Mouse (Mus musculus) heart, adult 18-20 months (tissue): ENCODE results near the gene Sipa1l2. TPM values are rescaled to one million over a fixed set of nuclear protein-coding genes. Genes with fewer than 3 reads are reported as not detected.
"Not testable (repeated sequence)": the region's sequence is repeated elsewhere in the genome, so short reads cannot be mapped to it uniquely, and the experiment has no call there.

Source experiments
- DNase-seq, 2 experiments: peaks; one replicate each; pipeline ENCODE4 v3.0.0; 2021 to 2022; ENCODE audit warnings: mixed read lengths in 1 of 2
- total RNA-seq, 2 experiments: library from RNA; stranded (reverse); gene quantifications; 2 replicates each; pipeline ENCODE4 v1.2.3; 2021

Sipa1l2 gene
- total RNA-seq, 2 experiments from 2014 or later, result 37.9 to 42.2 TPM

- no peak for DNase-seq
Observed at GRCm38 (mm10) chr8:125401350-125401749, 168.3 kb downstream of the Sipa1l2 start.

- DNase-seq, result no peak
Observed at GRCm38 (mm10) chr8:125397981-125398380, 171.6 kb downstream of the Sipa1l2 start.

GRCm38 (mm10) chr8:125395682-125396081 lies 173.9 kb downstream of the Sipa1l2 start:
- not testable (repeated sequence) for DNase-seq

GRCm38 (mm10) chr8:125395032-125395431 lies 174.6 kb downstream of the Sipa1l2 start:
- DNase-seq, result no peak

DNA sequence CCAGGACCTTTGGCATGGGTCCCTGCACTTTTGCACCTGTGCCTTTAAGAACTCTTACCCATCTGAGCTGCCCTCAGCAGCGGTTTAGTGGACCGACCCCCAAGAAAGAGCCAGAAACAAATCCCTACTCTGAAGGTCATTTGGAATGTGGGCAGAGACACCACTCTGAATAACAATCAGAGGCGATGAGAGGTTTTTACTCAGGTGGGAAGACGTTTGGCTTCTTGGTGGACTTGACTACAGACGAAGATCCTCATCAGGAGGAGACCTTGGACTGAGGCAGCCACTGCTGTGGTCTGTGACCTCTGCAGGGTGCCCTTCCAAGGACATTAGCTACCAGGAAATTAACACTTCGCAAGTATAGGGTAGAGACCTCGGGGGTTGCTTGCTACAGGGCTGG lies 177.9 kb downstream of the Sipa1l2 start:
- no peak for DNase-seq

DNA sequence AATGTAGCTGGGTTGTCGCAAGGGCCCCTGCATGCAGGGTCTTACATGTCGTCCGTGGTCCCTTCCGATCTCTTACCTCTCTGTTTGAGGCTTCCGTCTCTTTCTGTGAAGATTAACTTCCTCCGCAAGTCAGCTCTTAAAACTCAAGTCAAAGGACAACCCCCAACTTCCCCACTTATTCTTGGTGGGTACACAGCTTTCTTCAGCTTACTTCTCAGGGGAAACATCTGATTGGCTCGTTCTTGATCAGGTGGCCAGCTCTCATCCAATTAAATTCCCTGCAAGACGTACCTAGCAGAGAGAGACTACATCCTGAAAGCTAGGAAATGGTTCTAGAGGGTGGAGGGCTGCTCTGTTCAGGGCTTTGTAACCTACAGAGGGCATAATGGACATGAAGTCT lies 178.3 kb downstream of the Sipa1l2 start:
- no peak for DNase-seq

- no peak for DNase-seq
Observed at GRCm38 (mm10) chr8:125390506-125390895, 179.1 kb downstream of the Sipa1l2 start.

DNA sequence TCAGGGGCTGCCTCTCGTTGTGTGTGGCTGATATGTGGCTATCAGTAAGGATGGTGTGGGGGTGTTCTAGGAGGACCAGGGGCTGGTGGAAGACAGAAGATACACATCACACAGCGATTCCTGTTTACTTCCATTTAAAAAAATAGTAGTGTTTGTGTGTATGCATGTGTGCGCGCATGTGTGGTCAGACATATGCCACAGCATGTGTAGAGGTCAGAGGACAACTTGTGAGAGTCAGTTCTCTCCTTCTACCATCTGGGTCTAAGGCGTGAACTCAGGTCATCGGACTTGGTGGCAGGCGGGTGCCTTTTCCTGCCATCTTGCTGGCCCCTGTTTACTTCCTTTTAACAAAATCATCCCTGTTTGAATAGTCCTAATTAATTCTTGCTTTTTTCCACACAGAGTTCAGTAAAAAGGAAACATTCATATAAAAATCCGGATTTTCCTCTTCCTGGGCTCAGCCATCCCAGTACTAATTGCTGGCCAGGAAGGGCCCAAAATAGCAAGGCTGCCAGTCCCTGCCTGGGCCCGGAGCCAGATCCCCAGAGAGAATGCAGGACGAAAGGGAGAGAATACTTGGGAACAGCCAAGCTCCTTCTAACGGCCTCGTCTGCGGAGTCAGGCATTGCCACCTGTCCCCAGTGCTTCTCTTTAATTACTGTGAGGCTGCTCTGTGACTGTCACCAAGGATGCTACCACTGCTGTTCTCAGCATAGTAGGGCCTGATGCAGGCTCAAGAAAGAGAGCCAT lies 179.7 kb downstream of the Sipa1l2 start:
- DNase-seq, result peak; percentile 83

DNA sequence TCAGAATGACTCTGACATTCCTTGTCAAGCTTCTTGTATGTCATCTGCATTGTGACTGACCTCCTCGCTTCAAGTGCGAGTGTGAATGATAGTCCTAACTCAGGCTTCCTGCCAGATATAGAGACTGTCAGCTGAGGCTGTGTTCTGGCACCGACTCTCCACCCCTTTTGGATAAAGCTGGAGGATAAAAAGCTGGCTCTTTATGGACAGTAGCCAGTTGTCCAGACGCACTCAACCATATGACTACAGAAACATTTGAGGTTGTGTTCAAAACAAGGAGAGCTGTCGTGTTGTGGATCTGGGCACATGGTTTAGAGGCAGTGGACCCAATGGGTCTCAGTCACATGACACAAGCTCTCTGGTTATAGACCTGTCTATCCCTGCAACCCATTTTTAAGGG lies 180.3 kb downstream of the Sipa1l2 start:
- DNase-seq, result peak; percentile 78 to 80

DNA sequence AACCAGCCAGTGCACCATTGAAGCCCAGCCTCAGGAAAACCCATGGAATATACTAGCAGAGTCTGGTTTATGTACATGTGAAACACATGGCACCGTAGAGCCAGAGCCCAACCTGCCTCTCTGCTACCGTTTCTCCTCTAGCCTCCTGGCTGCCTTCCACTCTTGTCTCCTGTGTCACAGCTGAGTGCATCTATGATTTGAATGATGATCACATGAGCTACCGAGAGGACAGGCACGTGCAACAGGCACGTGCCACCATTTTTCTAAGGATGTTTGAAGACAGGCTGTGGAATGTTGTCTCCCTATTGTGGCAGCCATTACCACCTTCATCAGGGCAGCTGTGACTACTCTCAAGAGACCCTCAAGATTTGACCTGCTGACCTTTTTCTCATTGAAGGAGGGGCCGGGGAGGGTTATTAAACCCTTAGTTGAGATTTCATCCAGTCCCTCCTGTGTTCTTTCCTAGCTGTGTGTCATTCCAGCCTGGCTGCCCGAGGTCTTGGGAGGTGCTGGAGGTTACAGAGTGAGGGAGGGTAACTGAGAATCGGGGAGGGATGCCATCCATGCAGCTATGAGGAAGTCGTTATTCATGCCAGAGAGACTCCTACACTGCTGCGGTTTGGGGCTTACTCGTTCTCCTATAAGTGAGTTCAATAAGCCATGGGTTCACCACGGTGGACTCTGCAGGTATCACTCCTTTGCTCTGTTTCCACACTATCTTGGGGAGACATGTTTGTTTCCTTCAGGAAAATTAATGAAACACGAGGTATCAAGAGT lies 181.0 kb downstream of the Sipa1l2 start:
- peak in 1 of 2 experiments; percentile 49 for DNase-seq

- peak; percentile 73 to 90 for DNase-seq
Observed at GRCm38 (mm10) chr8:125385519-125386150, 184.0 kb downstream of the Sipa1l2 start.

- no peak for DNase-seq
Observed at GRCm38 (mm10) chr8:125384551-125385183, 184.9 kb downstream of the Sipa1l2 start.

- DNase-seq, result no peak
Observed at GRCm38 (mm10) chr8:125381674-125382073, 187.9 kb downstream of the Sipa1l2 start.

- no peak for DNase-seq
Observed at GRCm38 (mm10) chr8:125379939-125380338, 189.7 kb downstream of the Sipa1l2 start.

DNA sequence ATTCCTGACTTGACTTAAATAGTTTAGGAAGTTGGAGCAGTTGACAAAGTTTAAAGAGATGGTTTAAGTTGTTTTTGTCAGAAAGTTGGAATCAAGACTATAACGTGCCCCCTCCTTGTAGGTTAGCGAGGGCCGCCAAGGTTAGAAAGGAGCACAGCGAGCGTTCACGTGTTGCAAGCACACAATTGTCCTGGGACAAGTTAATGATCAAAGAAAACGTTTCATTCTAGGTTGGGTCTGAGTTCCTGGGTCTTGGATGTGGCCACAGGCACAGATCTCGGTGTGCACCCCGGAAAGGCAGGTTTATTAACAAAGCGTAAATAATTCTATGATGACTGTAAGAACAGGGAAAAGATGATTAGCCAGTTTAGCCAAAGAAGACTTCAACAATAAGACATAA lies 190.5 kb downstream of the Sipa1l2 start:
- no peak for DNase-seq

DNA sequence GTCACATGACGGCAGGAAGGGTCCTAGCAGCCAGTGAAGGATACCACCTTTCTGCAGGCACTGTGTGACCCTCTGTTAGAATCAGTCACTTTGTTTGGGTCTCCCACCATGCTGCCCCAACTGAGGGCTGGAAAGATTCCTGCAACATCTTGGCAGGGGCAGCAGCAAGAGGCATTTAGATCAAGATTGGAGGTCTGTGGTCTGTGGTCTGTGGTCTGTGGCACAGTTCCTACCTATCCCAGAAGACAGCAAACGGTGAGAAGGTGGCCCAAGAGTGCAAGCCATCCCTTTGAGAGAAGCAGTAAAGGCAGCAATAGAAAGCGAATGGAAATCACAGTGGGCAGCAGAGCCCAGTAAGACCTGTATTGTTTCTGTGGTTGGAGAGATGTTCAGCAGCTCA lies 191.9 kb downstream of the Sipa1l2 start:
- no peak for DNase-seq

- no peak for DNase-seq
Observed at GRCm38 (mm10) chr8:125376448-125376845, 193.2 kb downstream of the Sipa1l2 start.

- no peak for DNase-seq
Observed at GRCm38 (mm10) chr8:125375659-125376447, 193.8 kb downstream of the Sipa1l2 start.

DNA sequence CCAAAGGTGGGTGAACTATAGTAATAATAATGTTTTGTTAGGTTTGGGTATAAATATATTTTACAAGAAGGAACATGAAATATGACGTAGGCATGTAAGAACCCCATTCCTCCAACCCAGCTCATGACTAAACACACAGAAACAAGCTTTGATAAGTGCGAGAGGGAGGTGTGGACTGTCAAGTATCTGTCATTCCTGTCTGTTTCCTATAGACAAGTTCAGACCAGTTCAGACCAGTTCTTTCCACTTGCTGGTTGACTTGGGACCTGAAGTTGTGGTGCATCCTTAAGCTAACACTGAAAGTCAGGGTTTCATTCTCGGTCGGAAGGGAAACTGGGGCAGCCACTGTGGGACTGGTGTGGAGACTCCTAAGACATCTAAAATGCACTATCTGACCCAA lies 197.0 kb downstream of the Sipa1l2 start:
- no peak for DNase-seq

DNA sequence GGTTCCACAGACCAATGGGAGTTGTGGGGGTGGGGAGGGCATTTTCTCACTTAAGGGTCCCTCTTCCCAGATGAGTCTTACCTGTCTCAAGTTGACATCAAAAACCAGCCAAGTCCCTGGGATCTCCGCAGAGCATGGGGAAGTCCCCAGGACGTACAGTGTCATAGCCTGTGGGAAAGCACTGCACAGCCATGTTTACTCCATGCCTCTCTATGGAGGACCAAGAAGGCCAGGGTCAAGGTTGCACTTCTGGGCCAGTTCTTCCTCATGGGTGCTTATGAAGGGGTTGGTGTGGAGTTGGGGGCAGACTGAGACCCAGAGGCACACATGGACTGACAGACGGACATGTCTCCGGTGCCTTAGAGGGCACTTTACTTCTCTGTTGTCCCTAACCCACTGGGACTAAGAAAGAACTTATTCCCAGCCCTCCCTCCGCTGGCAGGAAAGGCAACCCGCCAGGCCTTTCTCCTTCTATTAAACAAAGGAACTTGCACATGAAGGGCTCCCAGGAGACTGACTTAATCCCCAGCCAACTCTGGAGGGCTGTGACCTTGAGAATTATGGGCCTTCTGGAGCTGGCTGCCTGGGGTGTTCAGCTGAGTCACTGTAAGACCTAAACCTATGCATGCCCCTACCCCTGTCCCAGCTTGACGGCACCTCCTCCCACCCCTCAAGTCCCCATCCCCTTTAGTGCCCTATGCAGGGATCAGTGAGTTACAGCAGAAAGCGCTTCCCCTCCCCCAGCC lies 199.9 kb downstream of the Sipa1l2 start:
- DNase-seq, result peak; percentile 62 to 78
